Mouse (Mus musculus) monocyte, adult 2 months (primary cell): ENCODE results near the gene Emc10.

Source experiments
- DNase-seq, 2 experiments: peaks; one replicate each; pipeline ENCODE4 v3.0.0; 2022; ENCODE audit warnings: low spot score in 2 of 2, low read depth in 1 of 2

The Emc10 gene

GRCm38 (mm10) chr7:44486927-44487575, 9.3 kb downstream of the Emc10 start:
- no peak for DNase-seq

GRCm38 (mm10) chr7:44485572-44486195, 10.6 kb downstream of the Emc10 start:
- no peak for DNase-seq

- DNase-seq = peak in 1 of 2 experiments; percentile 48
Measured at GRCm38 (mm10) chr7:44484841-44485571, 11.3 kb downstream of the Emc10 start.

GRCm38 (mm10) chr7:44484109-44484508, 12.2 kb downstream of the Emc10 start:
- no peak for DNase-seq

GRCm38 (mm10) chr7:44482836-44483435, 13.4 kb downstream of the Emc10 start:
- no peak for DNase-seq

- no peak for DNase-seq
Measured at GRCm38 (mm10) chr7:44475046-44475614, 21.2 kb downstream of the Emc10 start.

GRCm38 (mm10) chr7:44474419-44474818, 21.9 kb downstream of the Emc10 start:
- no peak for DNase-seq

GRCm38 (mm10) chr7:44472961-44473646, 23.2 kb downstream of the Emc10 start:
- DNase-seq = no peak

GRCm38 (mm10) chr7:44472558-44472885, 23.8 kb downstream of the Emc10 start:
- DNase-seq = no peak

- no peak for DNase-seq
Measured at GRCm38 (mm10) chr7:44471880-44472557, 24.3 kb downstream of the Emc10 start.

- no peak for DNase-seq
Measured at GRCm38 (mm10) chr7:44470696-44471612, 25.4 kb downstream of the Emc10 start.

GRCm38 (mm10) chr7:44469677-44470675, 26.4 kb downstream of the Emc10 start:
- DNase-seq = no peak

GRCm38 (mm10) chr7:44468644-44469285, 27.6 kb downstream of the Emc10 start:
- DNase-seq = no peak

GRCm38 (mm10) chr7:44467811-44468411, 28.4 kb downstream of the Emc10 start, which contains the start of gene Josd2:
Josd2 (plus strand) TSS chr7:44467980.
- peak; percentile 85 to 94 for DNase-seq

GRCm38 (mm10) chr7:44466888-44467311, 29.4 kb downstream of the Emc10 start:
- DNase-seq = no peak

GRCm38 (mm10) chr7:44466006-44466887, 30.1 kb downstream of the Emc10 start:
- DNase-seq = no peak
